In the genomic region with DNA sequence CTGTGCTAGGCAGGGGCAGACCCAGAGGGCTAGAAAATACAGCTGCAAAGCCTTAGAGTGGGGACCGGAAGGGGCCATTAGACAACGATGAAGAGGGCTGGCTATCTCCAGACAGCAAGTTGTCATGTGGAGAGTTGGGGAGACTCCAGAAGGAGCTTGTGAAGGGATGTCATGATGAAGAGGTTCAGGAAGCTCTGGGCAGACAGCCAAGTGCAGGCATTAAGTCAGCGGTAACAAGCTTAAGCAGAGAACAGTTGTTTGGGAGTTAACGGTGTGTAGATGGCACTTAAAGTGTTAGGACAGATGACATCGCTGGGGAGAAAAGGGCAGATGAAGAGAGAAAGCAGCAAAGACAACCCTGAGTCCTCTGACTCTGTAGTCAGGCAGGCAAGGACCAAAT, we compare ENCODE assay signal across 12 mouse cellular contexts. TPM values are rescaled to one million over a fixed set of nuclear protein-coding genes. Genes with fewer than 3 reads are reported as not detected.
DNase-seq lines count a peak whose midpoint lies in the region; ATAC-seq and TF ChIP-seq lines count a peak whose summit lies in the region.
"Had no signal": no experiment of that assay in that cellular context is flagged by ENCODE, and none has a peak within 500 bp of the region (broad histone marks: within the 10 kb centered on the region; RNA-seq: fewer than 3 reads in every experiment).

No protein-coding gene starts in this region.

- peak; percentile 44 for DNase-seq in heart, adult 11 months
- DNase-seq in heart, postnatal 25 days (ENCODE audit: low spot score) = no peak
- DNase-seq in liver, adult 2 months (ENCODE audit: extremely low read depth, low read depth, low spot score) = peak; percentile 9
- no peak for DNase-seq in liver, embryonic 11.5 days (ENCODE audit: low spot score)
- peak; percentile 5 for DNase-seq in adrenal gland, postnatal 25 days
- DNase-seq in cerebellum, adult 8-10 months = peak; percentile 55
- no peak for DNase-seq in spleen, postnatal 4 days (ENCODE audit: low spot score in 2 of 2)
- DNase-seq in thymus, postnatal 4 days = no peak
- DNase-seq: heart, adult 2 months; heart, postnatal 36 days had no signal

- ATAC-seq in liver, embryonic 11.5 days (replicated peaks; ENCODE audit: low FRiP score) = no peak

- H3K4me1 ChIP-seq in liver, adult 2 months (ENCODE audit: control insufficient read depth, insufficient read depth, low read length) = no peaks in the 10 kb centered on the region
- H3K4me1 ChIP-seq in liver, embryonic 11.5 days (replicated peaks; ENCODE audit: control insufficient read depth, insufficient read depth, low read length) = peaks cover 3% of the 10 kb centered on the region; the same call in 1 of the 2 replicates

- no peak for TF ChIP-seq POLR2A in liver, adult 2 months (IDR thresholded peaks at IDR 0.05; ENCODE audit: extremely low read depth, insufficient read depth, low read length)

- whole genome bisulfite sequencing in liver, adult 2 months = 73% methylated on average over 5 of the region's 5 CpGs
- WGBS in liver, embryonic 11.5 days = 71% methylated on average over 5 of the region's 5 CpGs

- no peak for TF ChIP-seq CTCF in liver, adult 2 months (IDR thresholded peaks at IDR 0.05; ENCODE audit: low read depth, low read length)

- intact Hi-C loops in heart, postnatal 25 days (cut with DNase I) = no loop called here

- H3K9ac ChIP-seq in liver, adult 2 months (ENCODE audit: low read depth, low read length) = no peak overlapping the region
- H3K9ac ChIP-seq in liver, embryonic 11.5 days (ENCODE audit: low read depth, low read length) = no peak overlapping the region
- H3K9ac ChIP-seq: liver, embryonic 15.5 days had no signal

- H3K36me3 ChIP-seq in liver, adult 2 months (ENCODE audit: control insufficient read depth, insufficient read depth, low read length) = no peaks in the 10 kb centered on the region
- no peaks in the 10 kb centered on the region for H3K36me3 ChIP-seq in liver, embryonic 11.5 days (ENCODE audit: control insufficient read depth, insufficient read depth, low read length)
- H3K36me3 ChIP-seq: liver, embryonic 15.5 days had no signal

- H3K4me2 ChIP-seq in liver, embryonic 11.5 days = no peak overlapping the region
- H3K4me2 ChIP-seq: liver, embryonic 15.5 days had no signal

- H3K27me3 ChIP-seq in liver, adult 2 months (ENCODE audit: control insufficient read depth, insufficient read depth, low read length) = no peaks in the 10 kb centered on the region
- no peaks in the 10 kb centered on the region for H3K27me3 ChIP-seq in liver, embryonic 11.5 days (replicated peaks; ENCODE audit: control insufficient read depth, insufficient read depth, low read length)

- no peak overlapping the region for H3K27ac ChIP-seq in liver, adult 2 months (replicated peaks; ENCODE audit: insufficient read depth, low read depth, low read length)
- H3K27ac ChIP-seq in liver, embryonic 11.5 days (ENCODE audit: low read depth, low read length) = no peak overlapping the region
- H3K27ac ChIP-seq: heart, adult 2 months; liver, embryonic 15.5 days had no signal

- no peaks in the 10 kb centered on the region for H3K79me2 ChIP-seq in liver, adult 2 months (ENCODE audit: control insufficient read depth, insufficient read depth, low read length)

- no peak overlapping the region for H3K4me3 ChIP-seq in liver, adult 2 months (ENCODE audit: insufficient read depth, low read depth, low read length)
- H3K4me3 ChIP-seq in liver, embryonic 11.5 days (ENCODE audit: low read depth, low read length) = no peak overlapping the region
- H3K4me3 ChIP-seq: erythroblast, embryonic 14.5 days; heart, adult 2 months; liver, embryonic 15.5 days had no signal

- no peaks in the 10 kb centered on the region for H3K9me3 ChIP-seq in liver, embryonic 11.5 days (ENCODE audit: control insufficient read depth, low read length)
- H3K9me3 ChIP-seq: liver, embryonic 15.5 days had no signal

RNA-seq across cellular contexts. Expression of a gene that starts 13.7 kb away (rescaled TPM):
- 1 to 10 TPM; 3.3 to 3.8 TPM for total RNA-seq in heart, postnatal 25 days (2021)
- 78.3 and 86.2 TPM in 2 replicates for total RNA-seq in liver, adult 2 months (2014; rRNA removed)
- polyA plus RNA-seq in liver, adult 2 months (2012; rRNA removed) = 31.7 and 40.5 TPM in 2 replicates
- 56.2 and 61.7 TPM in 2 replicates for polyA plus RNA-seq in liver, embryonic 11.5 days (2014; fragmentation: Nextera tagmentation; extraction: Ambion mirVana)
- total RNA-seq in adrenal gland, postnatal 25 days (2021) = 2.5 and 3.4 TPM in 2 replicates

Comparison
In these comparisons a context has a peak if more than half of its experiments do, and no peak if none do; other contexts are left out.
1. DNase-seq: peak in heart, adult 11 months (single experiment), liver, adult 2 months (single experiment), adrenal gland, postnatal 25 days (single experiment) and cerebellum, adult 8-10 months (single experiment); none in heart, postnatal 25 days (single experiment), liver, embryonic 11.5 days (single experiment), spleen, postnatal 4 days (0 of 2) and thymus, postnatal 4 days (single experiment).
2. RNA of a gene that starts 13.7 kb away (total RNA-seq): 78.3 to 86.2 TPM in liver, adult 2 months; 3.3 to 3.8 TPM in heart, postnatal 25 days and 2.5 to 3.4 TPM in adrenal gland, postnatal 25 days; every median in the first group is over 10 times any median in the second.